Mouse (Mus musculus): ENCODE measurements at regions not wholly inside any gene's neighbourhood (a gene's known extent, or its start where the extent isn't known, plus 50 kb on each side); places are given as distances from the start of the nearest gene placed in this dataset.

- DNase-seq: no peak
These were observed 495.0 kb upstream of the Klf4 start for GRCm38 (mm10) chr4:56027258-56027657.

- no peak for DNase-seq
These were observed 492.2 kb upstream of the Klf4 start for GRCm38 (mm10) chr4:56024478-56024877.

GRCm38 (mm10) chr4:56018212-56018611, 485.9 kb upstream of the Klf4 start:
- DNase-seq: no peak

- no peak for DNase-seq
These were observed 483.2 kb upstream of the Klf4 start for GRCm38 (mm10) chr4:56015481-56015880.

- no peak for DNase-seq
These were observed 476.0 kb upstream of the Klf4 start for GRCm38 (mm10) chr4:56008287-56008686.

GRCm38 (mm10) chr4:56004227-56004626, 472.0 kb upstream of the Klf4 start:
- DNase-seq: no peak

GRCm38 (mm10) chr4:56001312-56001731, 469.1 kb upstream of the Klf4 start:
- DNase-seq: no peak

GRCm38 (mm10) chr4:55984026-55984425, 451.8 kb upstream of the Klf4 start:
- no peak for DNase-seq

GRCm38 (mm10) chr4:55978539-55978938, 446.3 kb upstream of the Klf4 start:
- no peak for DNase-seq

- no peak for DNase-seq
These were observed 444.0 kb upstream of the Klf4 start for GRCm38 (mm10) chr4:55976265-55976664.

GRCm38 (mm10) chr4:55973706-55974105, 441.4 kb upstream of the Klf4 start:
- no peak for DNase-seq

GRCm38 (mm10) chr4:55972235-55972819, 440.1 kb upstream of the Klf4 start:
- no peak for DNase-seq

- DNase-seq: no peak
These were observed 427.8 kb upstream of the Klf4 start for GRCm38 (mm10) chr4:55960063-55960462.

- no peak for DNase-seq
These were observed 421.4 kb upstream of the Klf4 start for GRCm38 (mm10) chr4:55953701-55954100.

- DNase-seq: no peak
These were observed 420.0 kb upstream of the Klf4 start for GRCm38 (mm10) chr4:55952220-55952619.

- no peak for DNase-seq
These were observed 409.2 kb upstream of the Klf4 start for GRCm38 (mm10) chr4:55941423-55941822.

GRCm38 (mm10) chr4:55938383-55938782, 406.1 kb upstream of the Klf4 start:
- no peak for DNase-seq

GRCm38 (mm10) chr4:55937833-55938232, 405.6 kb upstream of the Klf4 start:
- no peak for DNase-seq

- no peak for DNase-seq
These were observed 397.0 kb upstream of the Klf4 start for GRCm38 (mm10) chr4:55929141-55929782.

- DNase-seq: no peak
These were observed 396.4 kb upstream of the Klf4 start for GRCm38 (mm10) chr4:55928670-55929069.

GRCm38 (mm10) chr4:55928196-55928595, 395.9 kb upstream of the Klf4 start:
- no peak for DNase-seq

- no peak for DNase-seq
These were observed 395.1 kb upstream of the Klf4 start for GRCm38 (mm10) chr4:55927391-55927790.

- DNase-seq: no peak
These were observed 392.7 kb upstream of the Klf4 start for GRCm38 (mm10) chr4:55924974-55925373.

- no peak for DNase-seq
These were observed 389.0 kb upstream of the Klf4 start for GRCm38 (mm10) chr4:55921217-55921616.

Data from thymus, postnatal 36 days (tissue).